Mouse (Mus musculus) stomach, postnatal 0 days (tissue): ENCODE measurements around the gene Gls2.

ENCODE experiments used
- CTCF ChIP-seq: IDR thresholded peaks from 2 replicates; pipeline ENCODE4 v1.5.1; 2016; ENCODE audit warnings: antibody characterized with exemption, low read depth, mild to moderate bottlenecking, moderate library complexity
- EP300 ChIP-seq: optimal IDR thresholded peaks from 2 replicates; pipeline ENCODE3; 2016; ENCODE audit warnings: antibody characterized with exemption

DNA sequence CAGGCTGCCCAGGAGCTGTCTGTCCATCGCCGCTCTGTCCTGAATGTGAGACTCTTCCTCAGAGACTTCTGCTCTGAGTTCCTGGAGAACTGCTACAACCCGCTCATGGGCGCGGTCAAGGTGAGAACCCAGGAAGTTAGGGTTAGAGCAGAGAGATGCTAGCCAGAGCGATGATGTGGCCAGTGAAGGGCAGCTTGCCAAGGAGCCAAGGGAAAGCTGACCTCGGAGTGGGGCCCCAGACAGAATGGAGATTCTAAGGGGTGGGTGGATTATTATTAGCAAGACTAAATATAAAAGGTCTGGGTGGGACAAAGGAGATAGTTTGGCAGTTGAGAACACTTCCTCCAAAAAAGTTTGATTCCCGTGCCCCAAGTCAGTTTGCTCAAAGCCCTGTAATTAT, 49.0 kb downstream of the Gls2 start:
- TF ChIP-seq CTCF (no peak), EP300 (no peak)
